Mouse (Mus musculus): ENCODE results near the gene 1500011B03Rik.
"Not testable (repeated sequence)": the region's sequence is repeated elsewhere in the genome, so short reads cannot be mapped to it uniquely, and the experiment has no call there.

Gene 1500011B03Rik

GRCm38 (mm10) chr5:114822796-114823688 is at the start of gene 1500011B03Rik:
Gene 1500011B03Rik, minus strand, starts transcription at chr5:114823468.
- peak; percentile 91 to 92 for DNase-seq (ENCODE audit: low spot score in 2 of 2)

- no peak for DNase-seq (ENCODE audit: low spot score in 2 of 2)
Observed at GRCm38 (mm10) chr5:114865279-114865678, 42.0 kb upstream of the 1500011B03Rik start.

- DNase-seq (ENCODE audit: low spot score in 2 of 2): no peak
Observed at GRCm38 (mm10) chr5:114864813-114865212, 41.5 kb upstream of the 1500011B03Rik start.

- DNase-seq (ENCODE audit: low spot score in 2 of 2): no peak
Observed at GRCm38 (mm10) chr5:114861730-114862129, 38.5 kb upstream of the 1500011B03Rik start.

GRCm38 (mm10) chr5:114859253-114859652 is 36.0 kb upstream of the 1500011B03Rik start:
- DNase-seq (ENCODE audit: low spot score in 2 of 2): peak; percentile 80 to 86

GRCm38 (mm10) chr5:114858582-114858981 is 35.3 kb upstream of the 1500011B03Rik start, which contains the start of gene Gm9936:
Gene Gm9936, minus strand, starts transcription at chr5:114858682.
- no peak for DNase-seq (ENCODE audit: low spot score in 2 of 2)

- not testable (repeated sequence) for DNase-seq (ENCODE audit: low spot score in 2 of 2)
Observed at GRCm38 (mm10) chr5:114853364-114853763, 30.1 kb upstream of the 1500011B03Rik start, which contains the start of gene 4930519G04Rik. Gene 4930519G04Rik, plus strand, starts transcription at chr5:114853664.

GRCm38 (mm10) chr5:114851565-114852236 is 28.4 kb upstream of the 1500011B03Rik start:
- no peak for DNase-seq (ENCODE audit: low spot score in 2 of 2)

GRCm38 (mm10) chr5:114844371-114844770 is 21.1 kb upstream of the 1500011B03Rik start:
- DNase-seq (ENCODE audit: low spot score in 2 of 2): not testable (repeated sequence)

- DNase-seq (ENCODE audit: low spot score in 2 of 2): no peak
Observed at GRCm38 (mm10) chr5:114842674-114843073, 19.4 kb upstream of the 1500011B03Rik start.

GRCm38 (mm10) chr5:114842155-114842554 is 18.9 kb upstream of the 1500011B03Rik start:
- not testable (repeated sequence) for DNase-seq (ENCODE audit: low spot score in 2 of 2)

GRCm38 (mm10) chr5:114840481-114840880 is 17.2 kb upstream of the 1500011B03Rik start:
- not testable (repeated sequence) for DNase-seq (ENCODE audit: low spot score in 2 of 2)

GRCm38 (mm10) chr5:114836886-114837285 is 13.6 kb upstream of the 1500011B03Rik start:
- no peak for DNase-seq (ENCODE audit: low spot score in 2 of 2)

- DNase-seq (ENCODE audit: low spot score in 2 of 2): no peak
Observed at GRCm38 (mm10) chr5:114829740-114830139, 6.5 kb upstream of the 1500011B03Rik start.

GRCm38 (mm10) chr5:114827427-114827826 is 4.2 kb upstream of the 1500011B03Rik start:
- DNase-seq (ENCODE audit: low spot score in 2 of 2): no peak

- peak; percentile 74 to 76 for DNase-seq (ENCODE audit: low spot score in 2 of 2)
Observed at GRCm38 (mm10) chr5:114825978-114826691, 2.9 kb upstream of the 1500011B03Rik start.

- DNase-seq (ENCODE audit: low spot score in 2 of 2): peak in 1 of 2 experiments; percentile 58
Observed at GRCm38 (mm10) chr5:114824197-114824596, 929 bp upstream of the 1500011B03Rik start.

- DNase-seq (ENCODE audit: low spot score in 2 of 2): no peak
Observed at GRCm38 (mm10) chr5:114818124-114818523, 5.1 kb downstream of the 1500011B03Rik start.

- no peak for DNase-seq (ENCODE audit: low spot score in 2 of 2)
Observed at GRCm38 (mm10) chr5:114816599-114816998, 6.7 kb downstream of the 1500011B03Rik start.

GRCm38 (mm10) chr5:114813525-114814181 is 9.6 kb downstream of the 1500011B03Rik start:
- peak; percentile 95 for DNase-seq (ENCODE audit: low spot score in 2 of 2)

GRCm38 (mm10) chr5:114809826-114810225 is 13.4 kb downstream of the 1500011B03Rik start:
- no peak for DNase-seq (ENCODE audit: low spot score in 2 of 2)

Measured in right cerebral cortex, postnatal 10 days (tissue).